Mouse (Mus musculus) cortical plate, adult 2 months (tissue): ENCODE data around the gene Otc.

Source experiments
- CTCF ChIP-seq: fragments of 200-500 bp; IDR thresholded peaks from 2 replicates; pipeline ENCODE4 v1.5.1; 2011; ENCODE audit warnings: mild to moderate bottlenecking, control low read depth, low read length; ENCODE audit not compliant: insufficient read depth; ENCODE audit errors: extremely low read depth
- POLR2A ChIP-seq: fragments of 200-500 bp; IDR thresholded peaks from 2 replicates; pipeline ENCODE4 v1.6.1; 2011; ENCODE audit warnings: mild to moderate bottlenecking, low read length, control low read depth; ENCODE audit not compliant: insufficient read depth; ENCODE audit errors: extremely low read depth

- TF ChIP-seq CTCF (no peak), POLR2A (no peak)
Observed at GRCm38 (mm10) chrX:10336816-10337215, 84.7 kb downstream of the Otc start.
